Mouse (Mus musculus) T-helper 1 cell (primary cell): ENCODE data around the gene Lipm.

ENCODE experiments used
- in situ Hi-C: fragments of 300-600 bp; cut with MboI, MseI; formaldehyde crosslinking; loops from one replicate; pipeline ENCODE4 v1.15.1; 2025; ENCODE audit warnings: high pct_unique_total_duplicates

Lipm gene

DNA sequence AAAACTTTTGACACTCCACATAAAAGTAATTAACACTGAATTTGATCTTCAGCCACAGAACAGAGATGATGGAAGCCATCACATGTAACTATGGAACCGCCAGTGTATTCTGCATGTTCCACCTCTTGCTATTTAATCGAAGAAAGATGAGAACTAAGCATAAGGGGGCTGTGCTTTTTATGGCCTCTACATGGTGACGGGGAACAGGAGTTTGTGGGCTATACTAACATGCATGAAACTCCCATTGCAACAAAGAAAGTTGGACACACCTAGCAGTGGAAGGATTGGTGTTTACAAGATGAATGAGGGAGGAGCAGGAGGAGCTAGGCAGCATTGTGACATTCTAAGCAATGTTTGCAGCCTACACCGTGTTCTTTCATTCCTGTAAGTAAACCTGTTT lies at the start of gene Lipm:
Gene Lipm (plus strand): TSS at position 301 of the 400 bp plus-strand sequence.
- in situ Hi-C loops: no loop called here

DNA sequence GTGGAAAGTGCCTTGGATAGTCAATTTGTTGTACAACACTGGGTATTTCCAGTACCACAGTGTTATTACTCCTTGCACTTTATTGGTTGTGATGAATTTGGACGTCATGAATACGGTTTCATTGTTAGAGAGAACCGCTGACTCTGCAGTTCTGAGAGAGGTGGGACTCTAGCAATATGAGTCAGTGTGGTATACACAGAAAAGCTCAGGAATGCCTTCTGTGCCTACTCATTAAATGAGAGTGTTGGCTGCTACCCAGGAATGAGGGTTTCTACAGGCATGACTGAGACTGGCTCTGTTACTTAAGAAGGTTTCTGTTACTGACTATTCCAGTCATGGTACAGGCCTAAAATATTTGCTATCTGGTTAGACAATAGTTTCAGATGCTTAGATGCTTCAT lies 49.2 kb upstream of the Lipm start:
- in situ Hi-C loops: no loop called here

GRCm38 (mm10) chr19:34063547-34063946 lies 37.2 kb upstream of the Lipm start:
- in situ Hi-C loops: no loop called here

- in situ Hi-C loops: no loop called here
Observed at GRCm38 (mm10) chr19:34064059-34064458, 36.7 kb upstream of the Lipm start.

- in situ Hi-C loops: no loop called here
Observed at GRCm38 (mm10) chr19:34066779-34067472, 33.8 kb upstream of the Lipm start, which contains the start of gene Lipn. Gene Lipn, plus strand, starts transcription at chr19:34067358.

GRCm38 (mm10) chr19:34074239-34074638 lies 26.5 kb upstream of the Lipm start:
- in situ Hi-C loops: no loop called here

- in situ Hi-C loops: no loop called here
Observed at GRCm38 (mm10) chr19:34078130-34078529, 22.6 kb upstream of the Lipm start.

DNA sequence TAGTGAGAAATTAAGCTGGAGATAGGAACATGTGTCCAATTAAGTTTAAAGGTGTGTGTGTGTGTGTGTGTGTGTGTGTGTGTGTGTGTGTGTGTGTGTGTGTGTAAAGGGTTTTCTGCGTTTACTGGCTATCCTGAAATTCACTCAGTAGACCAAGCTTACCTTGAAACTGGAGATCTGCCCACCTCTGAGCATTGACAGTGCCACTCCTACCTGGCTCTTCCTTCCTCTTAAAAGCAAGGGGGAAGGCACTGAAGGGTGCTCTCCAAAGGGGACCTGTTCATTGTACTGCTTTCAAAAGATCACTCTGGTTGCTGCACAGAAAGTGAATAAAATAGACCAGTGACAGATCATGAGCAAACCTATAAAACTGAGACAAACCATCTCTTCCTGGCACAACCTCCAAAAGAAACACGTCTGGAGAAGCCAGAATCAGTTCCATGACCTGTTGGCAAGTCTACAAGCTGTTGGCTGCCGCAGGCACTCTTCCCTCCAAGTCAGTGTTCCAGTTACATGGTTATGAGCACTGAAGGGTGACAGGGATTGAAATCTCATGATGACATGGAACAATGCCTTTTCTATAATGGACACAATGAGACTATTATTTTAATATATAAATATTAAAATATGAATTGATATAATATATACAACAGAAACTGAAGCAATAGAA lies 11.6 kb upstream of the Lipm start:
- in situ Hi-C loops: no loop called here

GRCm38 (mm10) chr19:34095381-34095780 lies 5.4 kb upstream of the Lipm start:
- in situ Hi-C loops: loop anchor here (10.0 kb wide), 1 partner anchor 139 kb away; no protein-coding TSS in a partner anchor

- in situ Hi-C loops: loop anchor here (10.0 kb wide), 1 partner anchor 139 kb away; no protein-coding TSS in a partner anchor
Observed at GRCm38 (mm10) chr19:34096228-34096627, 4.5 kb upstream of the Lipm start.

GRCm38 (mm10) chr19:34101888-34102287 lies 1.2 kb downstream of the Lipm start:
- in situ Hi-C loops: no loop called here

GRCm38 (mm10) chr19:34104841-34105240 lies 4.1 kb downstream of the Lipm start:
- in situ Hi-C loops: no loop called here

- in situ Hi-C loops: no loop called here
Observed at GRCm38 (mm10) chr19:34119102-34119501, 18.4 kb downstream of the Lipm start.

DNA sequence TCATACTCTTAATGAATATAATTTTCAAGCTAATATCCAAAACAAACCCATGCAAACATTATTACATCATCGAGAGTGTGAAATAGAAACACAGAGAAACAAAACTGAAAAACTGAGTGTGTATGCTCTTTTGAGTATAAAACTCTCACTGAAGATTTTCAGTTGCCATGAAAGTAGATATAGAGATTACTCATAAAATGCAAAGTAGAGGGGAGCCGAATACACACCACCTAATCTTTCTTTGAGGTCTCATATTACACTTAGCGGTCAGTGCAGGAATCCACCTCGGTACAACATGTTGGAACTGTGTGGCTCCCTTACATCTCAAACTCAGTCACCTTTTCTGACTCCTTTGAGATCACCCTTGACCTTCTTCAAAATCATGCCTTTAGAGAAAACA lies 18.9 kb downstream of the Lipm start:
- in situ Hi-C loops: no loop called here

- in situ Hi-C loops: no loop called here
Observed at GRCm38 (mm10) chr19:34120107-34120731, 19.5 kb downstream of the Lipm start.

DNA sequence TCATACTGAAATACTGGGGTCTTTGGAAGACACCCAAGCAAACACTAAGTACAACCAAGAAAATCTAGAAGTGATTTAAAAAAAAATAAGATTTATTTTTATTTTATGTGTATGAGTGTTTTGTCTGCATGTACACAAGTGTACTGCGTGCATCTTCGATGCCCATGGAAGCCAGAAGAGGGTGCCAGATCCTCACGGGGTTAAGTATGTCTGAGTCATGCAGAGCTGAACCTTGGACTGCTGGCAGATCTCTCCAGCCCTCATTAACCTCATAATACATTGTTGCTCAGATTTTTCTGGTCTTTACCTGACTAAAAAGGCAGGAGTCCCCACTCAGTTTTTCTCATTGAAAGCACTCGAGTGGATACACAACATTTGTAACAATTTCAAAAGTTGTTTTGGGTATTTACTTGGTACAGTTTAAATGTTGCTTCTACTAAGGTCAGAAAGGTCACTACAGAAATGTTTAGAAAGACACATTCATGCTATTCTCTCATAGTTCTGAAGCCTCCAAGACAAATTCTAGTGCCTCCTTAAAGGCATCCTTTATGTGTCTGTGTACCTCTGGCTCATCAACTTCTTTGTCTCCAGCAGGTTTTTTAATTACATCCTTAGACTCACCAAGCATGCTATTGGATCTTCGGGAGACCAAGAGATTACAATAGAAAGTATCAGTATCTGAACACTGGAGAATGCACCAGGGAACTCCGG lies 38.1 kb downstream of the Lipm start:
- in situ Hi-C loops: no loop called here

DNA sequence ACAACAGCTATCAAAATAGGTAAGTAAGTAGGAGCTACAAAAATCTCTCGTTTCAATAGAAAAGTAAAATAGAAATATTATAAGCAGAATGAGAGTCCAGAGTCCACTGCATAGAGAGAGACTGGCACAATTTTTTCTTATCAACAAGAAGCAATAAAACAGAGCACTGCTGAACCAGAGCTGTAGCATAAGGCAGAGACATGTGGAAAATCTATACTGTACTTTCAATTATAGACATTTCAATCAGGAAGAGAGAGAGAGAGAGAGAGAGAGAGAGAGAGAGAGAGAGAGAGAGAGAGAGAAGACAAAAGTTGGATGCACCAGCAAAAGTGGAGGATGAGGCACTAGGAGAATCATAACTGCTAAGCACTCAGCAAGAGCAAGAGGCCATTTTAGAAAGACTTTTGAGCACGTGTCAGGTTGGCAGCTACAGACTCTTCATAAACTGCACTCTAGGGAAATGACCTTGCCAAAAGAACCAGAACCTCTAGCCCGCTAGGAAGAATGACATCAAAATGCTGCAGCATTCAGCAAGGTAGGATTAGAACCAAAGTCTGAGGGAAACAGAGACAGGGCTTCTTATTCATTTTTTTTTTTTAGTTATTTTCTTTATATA lies 38.8 kb downstream of the Lipm start:
- in situ Hi-C loops: no loop called here

- in situ Hi-C loops: loop anchor here (5.0 kb wide), 1 partner anchor 94 kb away; no protein-coding TSS in a partner anchor
Observed at GRCm38 (mm10) chr19:34148421-34148820, 47.7 kb downstream of the Lipm start.

DNA sequence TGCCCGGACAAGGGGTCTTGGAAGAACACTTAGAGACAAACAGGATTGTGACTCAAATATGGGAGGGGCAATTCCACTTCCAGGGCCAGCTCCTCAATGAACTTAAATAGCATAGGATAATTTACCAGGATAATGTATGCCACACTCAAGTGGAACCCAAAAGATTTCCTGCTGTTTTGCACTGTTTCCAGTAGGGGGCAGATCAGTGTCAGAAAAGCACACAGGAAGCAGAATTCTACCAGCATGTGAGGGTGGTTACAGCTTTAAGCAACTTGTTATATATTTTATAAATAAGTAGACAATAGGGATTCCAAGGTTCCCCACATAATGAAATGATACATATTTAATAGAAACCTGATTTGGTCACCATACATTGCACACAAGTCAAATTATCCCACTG lies 51.2 kb downstream of the Lipm start:
- in situ Hi-C loops: no loop called here

GRCm38 (mm10) chr19:34153263-34154144 lies 52.8 kb downstream of the Lipm start:
- in situ Hi-C loops: no loop called here

DNA sequence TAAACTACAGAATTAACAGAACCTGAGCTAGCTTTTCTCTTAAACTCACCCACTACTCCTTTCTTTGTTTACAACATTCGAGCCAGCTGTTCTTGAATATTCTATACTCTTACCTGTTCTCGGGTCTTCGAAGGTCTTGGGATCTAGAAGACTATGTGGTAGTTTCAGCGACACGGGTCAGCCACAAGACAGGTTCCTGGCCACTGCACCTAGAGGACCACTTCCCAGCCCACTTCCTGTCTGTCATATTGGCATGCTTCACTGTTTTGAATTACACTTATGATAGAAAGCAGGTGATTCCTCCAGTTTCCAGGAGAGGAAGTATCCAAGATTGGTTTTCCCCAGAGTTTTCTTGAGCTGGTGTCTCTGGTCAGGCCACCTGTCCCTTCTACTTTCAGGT lies 62.0 kb downstream of the Lipm start:
- in situ Hi-C loops: no loop called here
